Mouse (Mus musculus) frontal cortex, postnatal 14 days (tissue): ENCODE data around the gene Adam3.

Experiments
- DNase-seq, 2 experiments: peaks; one replicate each; pipeline ENCODE4 v3.0.0; 2022; ENCODE audit warnings: low spot score in 2 of 2

Gene Adam3

DNA sequence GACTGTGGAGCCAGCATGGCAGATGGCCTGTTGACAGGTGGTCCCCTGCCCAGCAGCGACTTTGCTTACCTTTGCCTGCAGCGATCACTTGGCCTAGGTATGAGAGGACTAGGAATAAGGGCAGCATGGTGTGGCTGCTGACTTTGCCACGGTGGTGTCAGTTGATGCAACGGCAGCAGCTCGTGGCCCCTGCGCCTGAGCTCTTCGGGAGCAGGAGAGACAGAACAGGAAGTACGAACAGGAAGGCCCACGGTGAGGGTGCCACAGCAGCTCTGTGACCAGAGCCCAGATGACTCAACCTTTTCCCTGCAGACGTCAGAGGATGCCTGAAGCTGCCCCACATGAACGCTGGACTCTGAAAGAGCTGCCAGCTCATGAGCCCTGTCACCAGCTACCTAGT, at the start of gene Adam3:
Gene Adam3, minus strand, starts transcription at position 223 of the 400 bp plus-strand sequence.
- no peak for DNase-seq

DNA sequence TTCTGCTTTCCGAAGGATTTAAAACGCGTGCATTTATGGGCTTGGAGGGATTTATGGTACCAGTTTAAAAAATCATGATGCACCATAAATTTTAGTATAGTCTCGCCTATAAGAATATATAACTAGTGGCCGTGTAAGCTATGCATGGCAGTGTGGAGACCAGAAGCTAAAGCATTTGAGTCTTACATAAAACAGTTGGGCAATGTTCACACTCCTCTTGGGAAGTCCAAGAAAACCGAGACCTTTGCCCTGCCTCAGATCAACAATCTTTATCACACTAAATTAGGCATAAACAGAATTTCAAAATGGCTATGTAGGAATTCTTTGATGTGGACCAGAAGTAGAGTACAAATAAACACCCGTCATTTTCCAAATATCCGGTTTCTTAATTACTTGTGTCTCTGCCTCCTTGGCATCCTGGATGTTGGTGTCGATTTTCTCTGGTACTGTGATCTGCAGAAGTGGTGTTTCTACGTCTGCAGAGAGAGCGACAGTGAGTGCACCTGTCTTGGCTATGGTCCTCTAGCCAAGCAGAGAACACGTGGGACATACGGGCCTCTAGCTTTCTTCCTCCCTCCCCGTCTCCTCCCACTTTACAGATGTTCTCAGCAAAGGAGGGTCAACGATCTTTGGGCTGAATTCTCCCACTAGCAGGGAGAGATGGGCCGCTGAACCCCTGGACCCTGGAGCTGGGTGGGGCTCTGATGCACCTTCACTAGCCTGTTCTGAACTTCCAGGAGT, 596 bp downstream of the Adam3 start:
- DNase-seq, result no peak
